Mouse (Mus musculus) heart, adult 2 months (tissue): ENCODE measurements around the gene Dcun1d4.

Source experiments
- CTCF ChIP-seq: fragments of 200-600 bp; IDR thresholded peaks from 2 replicates; pipeline ENCODE4 v1.8.1; 2022; ENCODE audit warnings: antibody characterized with exemption, mild to moderate bottlenecking, moderate library complexity
- EP300 ChIP-seq: fragments of 200-500 bp; IDR thresholded peaks from 2 replicates; pipeline ENCODE4 v1.6.1; 2011; ENCODE audit warnings: low read depth, low read length, control low read depth; ENCODE audit not compliant: insufficient read depth
- POLR2A ChIP-seq: fragments of 200-500 bp; IDR thresholded peaks from 2 replicates; pipeline ENCODE4 v1.6.1; 2011; ENCODE audit warnings: mild to moderate bottlenecking, low read depth, low read length, control low read depth; ENCODE audit not compliant: insufficient read depth

- TF ChIP-seq CTCF (no peak), EP300 (no peak), POLR2A (no peak)
Measured at GRCm38 (mm10) chr5:73572846-73573245, 92.0 kb downstream of the Dcun1d4 start.
